Mouse (Mus musculus): ENCODE measurements around the gene Gimap1. TPM values are rescaled to one million over a fixed set of nuclear protein-coding genes. Genes with fewer than 3 reads are reported as not detected.
A peak's percentile ranks its signal among the peaks of the same experiment; 100 is the strongest.

Gene Gimap1
- polyA plus RNA-seq, 1 experiment from 2014 or later = 8.0 TPM

- Histone ChIP-seq H3K4me1 (no peaks in the 10 kb centered on the region), H3K9ac (no peak overlapping the region), H3K36me3 (no peaks in the 10 kb centered on the region), H3K27me3 (no peaks in the 10 kb centered on the region), H3K4me2 (0 out of 2 replicates have a peak overlapping the region, but pooled peaks have one; percentile 11), H3K27ac (no peak overlapping the region), H3K4me3 (no peak overlapping the region), H3K9me3 (no peaks in the 10 kb centered on the region)
- 57% methylated on average over 3 of the region's 3 CpGs for WGBS
- ATAC-seq (ENCODE audit: insufficient number of reproducible peaks, insufficient read depth, low FRiP score, low TSS enrichment, low read depth) = no peak
These were observed 32.7 kb upstream of the Gimap1 start for GRCm38 (mm10) chr6:48706130-48706529.

- 57% methylated on average over 2 of the region's 2 CpGs for WGBS
- ATAC-seq (ENCODE audit: insufficient number of reproducible peaks, insufficient read depth, low FRiP score, low TSS enrichment, low read depth) = no peak
- Histone ChIP-seq H3K27ac (no peak within 1 kb of the TSS), H3K4me3 (no peak within 1 kb of the TSS), H3K36me3 (no peaks in the 10 kb centered on the region), H3K4me1 (no peaks in the 10 kb centered on the region), H3K9ac (no peak within 1 kb of the TSS), H3K27me3 (no peaks in the 10 kb centered on the region), H3K4me2 (no peak within 1 kb of the TSS), H3K9me3 (no peaks in the 10 kb centered on the region)
These were observed 20.4 kb upstream of the Gimap1 start, which contains the start of the genes Gm28053 and Gimap7 for GRCm38 (mm10) chr6:48718455-48718854. Gene Gm28053 (plus strand): TSS chr6:48718607. Gene Gimap7 (plus strand): TSS chr6:48718621.

- WGBS = 76% methylated on average over 4 of the region's 4 CpGs
- Histone ChIP-seq H3K27ac (no peak overlapping the region), H3K9ac (no peak overlapping the region), H3K4me1 (no peaks in the 10 kb centered on the region), H3K27me3 (no peaks in the 10 kb centered on the region), H3K9me3 (no peaks in the 10 kb centered on the region), H3K36me3 (no peaks in the 10 kb centered on the region), H3K4me2 (no peak overlapping the region), H3K4me3 (no peak overlapping the region)
- ATAC-seq (ENCODE audit: insufficient number of reproducible peaks, insufficient read depth, low FRiP score, low TSS enrichment, low read depth) = no peak
These were observed 18.5 kb upstream of the Gimap1 start for GRCm38 (mm10) chr6:48720326-48720725.

GRCm38 (mm10) chr6:48723468-48723867 lies 15.4 kb upstream of the Gimap1 start:
- Histone ChIP-seq H3K27ac (no peak overlapping the region), H3K4me2 (no peak overlapping the region), H3K9me3 (no peaks in the 10 kb centered on the region), H3K27me3 (no peaks in the 10 kb centered on the region), H3K9ac (no peak overlapping the region), H3K36me3 (no peaks in the 10 kb centered on the region), H3K4me3 (no peak overlapping the region), H3K4me1 (no peaks in the 10 kb centered on the region)
- WGBS = 83% methylated on average over 8 of the region's 8 CpGs
- no peak for ATAC-seq (ENCODE audit: insufficient number of reproducible peaks, insufficient read depth, low FRiP score, low TSS enrichment, low read depth)

GRCm38 (mm10) chr6:48725476-48725875 lies 13.4 kb upstream of the Gimap1 start:
- no peaks in the 10 kb centered on the region for H3K36me3 ChIP-seq
- H3K4me2 ChIP-seq = no peak overlapping the region
- H3K4me1 ChIP-seq = no peaks in the 10 kb centered on the region
- H3K9ac ChIP-seq = no peak overlapping the region
- H3K27me3 ChIP-seq = no peaks in the 10 kb centered on the region
- ATAC-seq (ENCODE audit: insufficient number of reproducible peaks, insufficient read depth, low FRiP score, low TSS enrichment, low read depth) = 0 out of 2 replicates have a peak, but pooled peaks have one; percentile 52
- H3K4me3 ChIP-seq = no peak overlapping the region
- 7% methylated on average over 1 of the region's 1 CpGs for WGBS
- no peaks in the 10 kb centered on the region for H3K9me3 ChIP-seq
- no peak overlapping the region for H3K27ac ChIP-seq

GRCm38 (mm10) chr6:48727761-48728160 lies 11.1 kb upstream of the Gimap1 start:
- ATAC-seq (ENCODE audit: insufficient number of reproducible peaks, insufficient read depth, low FRiP score, low TSS enrichment, low read depth) = no peak
- WGBS = 85% methylated on average over 5 of the region's 5 CpGs

GRCm38 (mm10) chr6:48732864-48733304 lies 6.0 kb upstream of the Gimap1 start:
- no peak for ATAC-seq (ENCODE audit: insufficient number of reproducible peaks, insufficient read depth, low FRiP score, low TSS enrichment, low read depth)

More at GRCm38 (mm10) chr6:48727761-48728160, 11.1 kb upstream of the Gimap1 start:
- Histone ChIP-seq H3K9me3 (no peaks in the 10 kb centered on the region), H3K4me1 (no peaks in the 10 kb centered on the region), H3K36me3 (no peaks in the 10 kb centered on the region), H3K27ac (no peak overlapping the region), H3K9ac (no peak overlapping the region), H3K4me2 (no peak overlapping the region), H3K4me3 (no peak overlapping the region), H3K27me3 (no peaks in the 10 kb centered on the region)

GRCm38 (mm10) chr6:48733660-48734059 lies 5.2 kb upstream of the Gimap1 start:
- Histone ChIP-seq H3K4me2 (no peak overlapping the region), H3K4me1 (no peaks in the 10 kb centered on the region)

More at GRCm38 (mm10) chr6:48732864-48733304, 6.0 kb upstream of the Gimap1 start:
- H3K27me3 ChIP-seq = no peaks in the 10 kb centered on the region
- H3K4me3 ChIP-seq = no peak overlapping the region
- 51% methylated on average over 8 of the region's 8 CpGs for WGBS
- H3K27ac ChIP-seq = no peak overlapping the region
- H3K9me3 ChIP-seq = no peaks in the 10 kb centered on the region
- H3K4me1 ChIP-seq = no peaks in the 10 kb centered on the region
- no peak overlapping the region for H3K9ac ChIP-seq
- no peak overlapping the region for H3K4me2 ChIP-seq
- H3K36me3 ChIP-seq = no peaks in the 10 kb centered on the region

GRCm38 (mm10) chr6:48737053-48737452 lies 1.8 kb upstream of the Gimap1 start:
- peaks cover 25% of the 10 kb centered on the region for H3K27me3 ChIP-seq
- 70% methylated on average over 2 of the region's 2 CpGs for WGBS
- no peaks in the 10 kb centered on the region for H3K4me1 ChIP-seq

More at GRCm38 (mm10) chr6:48733660-48734059, 5.2 kb upstream of the Gimap1 start:
- Histone ChIP-seq H3K9me3 (no peaks in the 10 kb centered on the region), H3K27me3 (no peaks in the 10 kb centered on the region), H3K27ac (no peak overlapping the region), H3K4me3 (no peak overlapping the region), H3K36me3 (no peaks in the 10 kb centered on the region), H3K9ac (no peak overlapping the region)
- WGBS = 76% methylated on average over 1 of the region's 1 CpGs
- no peak for ATAC-seq (ENCODE audit: insufficient number of reproducible peaks, insufficient read depth, low FRiP score, low TSS enrichment, low read depth)

GRCm38 (mm10) chr6:48737688-48738087 lies 1.2 kb upstream of the Gimap1 start:
- no peak for ATAC-seq (ENCODE audit: insufficient number of reproducible peaks, insufficient read depth, low FRiP score, low TSS enrichment, low read depth)

More at GRCm38 (mm10) chr6:48737053-48737452, 1.8 kb upstream of the Gimap1 start:
- H3K4me2 ChIP-seq = no peak overlapping the region
- no peak overlapping the region for H3K9ac ChIP-seq
- no peaks in the 10 kb centered on the region for H3K36me3 ChIP-seq
- H3K4me3 ChIP-seq = no peak overlapping the region
- H3K9me3 ChIP-seq = no peaks in the 10 kb centered on the region
- no peak for ATAC-seq (ENCODE audit: insufficient number of reproducible peaks, insufficient read depth, low FRiP score, low TSS enrichment, low read depth)
- H3K27ac ChIP-seq = no peak overlapping the region

GRCm38 (mm10) chr6:48739780-48740055 lies 864 bp downstream of the Gimap1 start:
- Histone ChIP-seq H3K27ac (no peak overlapping the region), H3K9me3 (no peaks in the 10 kb centered on the region), H3K4me3 (no peak overlapping the region), H3K9ac (no peak overlapping the region), H3K4me2 (no peak overlapping the region), H3K27me3 (peaks cover 51% of the 10 kb centered on the region), H3K36me3 (no peaks in the 10 kb centered on the region), H3K4me1 (peaks cover 8% of the 10 kb centered on the region)
- no peak for ATAC-seq (ENCODE audit: insufficient number of reproducible peaks, insufficient read depth, low FRiP score, low TSS enrichment, low read depth)
- 87% methylated on average over 3 of the region's 3 CpGs for WGBS

More at GRCm38 (mm10) chr6:48737688-48738087, 1.2 kb upstream of the Gimap1 start:
- Histone ChIP-seq H3K9me3 (no peaks in the 10 kb centered on the region), H3K9ac (no peak overlapping the region), H3K27me3 (peaks cover 32% of the 10 kb centered on the region), H3K27ac (no peak overlapping the region), H3K4me2 (no peak overlapping the region), H3K4me3 (no peak overlapping the region), H3K36me3 (no peaks in the 10 kb centered on the region), H3K4me1 (peaks cover 5% of the 10 kb centered on the region)
- WGBS = 95% methylated on average over 5 of the region's 5 CpGs

GRCm38 (mm10) chr6:48740501-48741169 lies 1.8 kb downstream of the Gimap1 start:
- Histone ChIP-seq H3K4me3 (no peak overlapping the region), H3K36me3 (no peaks in the 10 kb centered on the region), H3K27me3 (peaks cover 58% of the 10 kb centered on the region), H3K27ac (no peak overlapping the region), H3K4me2 (no peak overlapping the region), H3K9me3 (no peaks in the 10 kb centered on the region), H3K4me1 (peaks cover 8% of the 10 kb centered on the region), H3K9ac (no peak overlapping the region)
- no peak for ATAC-seq (ENCODE audit: insufficient number of reproducible peaks, insufficient read depth, low FRiP score, low TSS enrichment, low read depth)
- WGBS = 75% methylated on average over 3 of the region's 3 CpGs
